Mouse (Mus musculus) small intestine, adult 2 months (tissue): Measurements from ENCODE around the gene Vps54.

ENCODE experiments used
- CTCF ChIP-seq: fragments of 200-500 bp; IDR thresholded peaks from 2 replicates; pipeline ENCODE4 v1.5.1; 2012; ENCODE audit warnings: low read depth, mild to moderate bottlenecking, control low read depth, inconsistent platforms, low read length, moderate library complexity, mixed read lengths; ENCODE audit not compliant: insufficient replicate concordance, insufficient read length; ENCODE audit errors: extremely low read depth
- POLR2A ChIP-seq: fragments of 200-500 bp; IDR thresholded peaks from 2 replicates; pipeline ENCODE4 v1.6.1; 2012; ENCODE audit warnings: low read depth, mild to moderate bottlenecking, control low read depth, inconsistent platforms, low read length, moderate library complexity

- TF ChIP-seq CTCF (no peak), POLR2A (no peak)
Observed at GRCm38 (mm10) chr11:21369248-21370016, 130.4 kb downstream of the Vps54 start.
